Mouse (Mus musculus) limb, embryonic 12.5 days (tissue): ENCODE results near the gene Guk1. TPM values are rescaled to one million over a fixed set of nuclear protein-coding genes. Genes with fewer than 3 reads are reported as not detected.

ENCODE experiments used
- ATAC-seq: fragments of 200-750 bp; cut with Nextera tagmentation; 2 replicates; pipeline ENCODE4 v1.8.0; 2017; ENCODE audit warnings: low read depth, moderate TSS enrichment; ENCODE audit not compliant: insufficient number of reproducible peaks, insufficient read depth, low FRiP score, low TSS enrichment
- H3K27ac ChIP-seq: fragments of 300-500 bp; sonication (generic); 2 replicates; pipeline ENCODE4 v1.5.1; 2016; ENCODE audit warnings: mild to moderate bottlenecking, moderate library complexity
- H3K27me3 ChIP-seq: fragments of 300-500 bp; sonication (generic); 2 replicates; pipeline ENCODE4 v1.6.1; 2016; ENCODE audit warnings: mild to moderate bottlenecking, moderate library complexity
- H3K36me3 ChIP-seq: fragments of 300-500 bp; sonication (generic); 2 replicates; pipeline ENCODE4 v1.6.1; 2016; ENCODE audit warnings: mild to moderate bottlenecking, moderate library complexity
- H3K4me1 ChIP-seq: fragments of 300-500 bp; sonication (generic); replicated peaks from 2 replicates; pipeline ENCODE4 v1.6.1; 2016
- H3K4me2 ChIP-seq: fragments of 300-500 bp; sonication (generic); 2 replicates; pipeline ENCODE4 v1.6.1; 2016; ENCODE audit warnings: mild to moderate bottlenecking, moderate library complexity
- H3K4me3 ChIP-seq: fragments of 300-500 bp; sonication (generic); replicated peaks from 2 replicates; pipeline ENCODE4 v1.5.1; 2016; ENCODE audit warnings: mild to moderate bottlenecking
- H3K9ac ChIP-seq: fragments of 300-500 bp; sonication (generic); replicated peaks from 2 replicates; pipeline ENCODE4 v1.6.1; 2016; ENCODE audit warnings: mild to moderate bottlenecking, moderate library complexity
- H3K9me3 ChIP-seq: fragments of 300-500 bp; sonication (generic); 2 replicates; pipeline ENCODE4 v1.6.1; 2016; ENCODE audit warnings: mild to moderate bottlenecking, moderate library complexity
- WGBS: fragments of 180-500 bp; shearing (Covaris S2); methylation state at CpG from one replicate; pipeline ENCODE4 v1.1.7; 2016; 5-methylcytosine and 5-hydroxymethylcytosine counted together
- polyA plus RNA-seq: library from polyadenylated mRNA; unstranded; fragments of >200 nt; fragmentation: Nextera tagmentation; extraction: Ambion mirVana; gene quantifications from 2 replicates; pipeline ENCODE4 v1.2.1, GENCODE M21; 2016

Guk1 gene
- polyA plus RNA-seq = 121 and 130 TPM in 2 replicates

- WGBS = 7% methylated on average over 16 of the region's 16 CpGs
- peaks cover 9% of the 10 kb centered on the region; the same call in 1 of the 2 replicates for H3K4me1 ChIP-seq
- no peaks in the 10 kb centered on the region for H3K27me3 ChIP-seq
- H3K9me3 ChIP-seq = no peaks in the 10 kb centered on the region
- peak within 1 kb of the TSS; percentile 93 for H3K27ac ChIP-seq
- H3K36me3 ChIP-seq = no peaks in the 10 kb centered on the region
- H3K4me2 ChIP-seq = peak within 1 kb of the TSS; percentile 74
- H3K9ac ChIP-seq = peak within 1 kb of the TSS; percentile 72
- H3K4me3 ChIP-seq = peak within 1 kb of the TSS; percentile 62
- no peak; the same call in 1 of the 2 replicates for ATAC-seq
Observed at GRCm38 (mm10) chr11:59192059-59192386, at the start of gene Guk1. TSS of gene Guk1 (minus strand) at chr11:59192212.

- Histone ChIP-seq H3K4me1 (peaks cover 24% of the 10 kb centered on the region), H3K27me3 (peaks cover 47% of the 10 kb centered on the region), H3K4me3 (no peak overlapping the region), H3K9me3 (no peaks in the 10 kb centered on the region), H3K27ac (no peak overlapping the region), H3K9ac (no peak overlapping the region), H3K36me3 (no peaks in the 10 kb centered on the region), H3K4me2 (no peak overlapping the region)
- ATAC-seq = no peak
- 69% methylated on average over 4 of the region's 4 CpGs for WGBS
Observed at GRCm38 (mm10) chr11:59239796-59240195, 47.8 kb upstream of the Guk1 start.

- Histone ChIP-seq H3K4me3 (0 out of 2 replicates have a peak overlapping the region, but pooled peaks have one; percentile 0), H3K9me3 (no peaks in the 10 kb centered on the region), H3K36me3 (no peaks in the 10 kb centered on the region), H3K27me3 (peaks cover 47% of the 10 kb centered on the region), H3K9ac (no peak overlapping the region; the same call in 1 of the 2 replicates), H3K4me2 (peak overlapping the region; percentile 1; the same call in 1 of the 2 replicates), H3K27ac (no peak overlapping the region), H3K4me1 (peaks cover 24% of the 10 kb centered on the region)
- ATAC-seq = 0 out of 2 replicates have a peak, but pooled peaks have one; percentile 3
- WGBS = 19% methylated on average over 4 of the region's 4 CpGs
Observed at GRCm38 (mm10) chr11:59239428-59239785, 47.4 kb upstream of the Guk1 start.

GRCm38 (mm10) chr11:59238525-59239427 is 46.8 kb upstream of the Guk1 start:
- Histone ChIP-seq H3K9me3 (no peaks in the 10 kb centered on the region), H3K9ac (no peak overlapping the region; the same call in 1 of the 2 replicates), H3K4me1 (peaks cover 20% of the 10 kb centered on the region), H3K36me3 (no peaks in the 10 kb centered on the region), H3K4me2 (peak overlapping the region; percentile 1; the same call in 1 of the 2 replicates), H3K4me3 (0 out of 2 replicates have a peak overlapping the region, but pooled peaks have one; percentile 0), H3K27ac (no peak overlapping the region), H3K27me3 (peaks cover 41% of the 10 kb centered on the region)
- 4% methylated on average over 14 of the region's 15 CpGs for WGBS
- peak; percentile 65 for ATAC-seq

GRCm38 (mm10) chr11:59232797-59233196 is 40.8 kb upstream of the Guk1 start:
- Histone ChIP-seq H3K4me2 (no peak overlapping the region), H3K27me3 (peaks cover 3% of the 10 kb centered on the region; the same call in 1 of the 2 replicates), H3K4me1 (peaks cover 6% of the 10 kb centered on the region; the same call in 1 of the 2 replicates), H3K4me3 (no peak overlapping the region), H3K27ac (no peak overlapping the region), H3K9me3 (no peaks in the 10 kb centered on the region), H3K9ac (no peak overlapping the region), H3K36me3 (no peaks in the 10 kb centered on the region)
- 42% methylated on average over 2 of the region's 2 CpGs for WGBS
- no peak for ATAC-seq

DNA sequence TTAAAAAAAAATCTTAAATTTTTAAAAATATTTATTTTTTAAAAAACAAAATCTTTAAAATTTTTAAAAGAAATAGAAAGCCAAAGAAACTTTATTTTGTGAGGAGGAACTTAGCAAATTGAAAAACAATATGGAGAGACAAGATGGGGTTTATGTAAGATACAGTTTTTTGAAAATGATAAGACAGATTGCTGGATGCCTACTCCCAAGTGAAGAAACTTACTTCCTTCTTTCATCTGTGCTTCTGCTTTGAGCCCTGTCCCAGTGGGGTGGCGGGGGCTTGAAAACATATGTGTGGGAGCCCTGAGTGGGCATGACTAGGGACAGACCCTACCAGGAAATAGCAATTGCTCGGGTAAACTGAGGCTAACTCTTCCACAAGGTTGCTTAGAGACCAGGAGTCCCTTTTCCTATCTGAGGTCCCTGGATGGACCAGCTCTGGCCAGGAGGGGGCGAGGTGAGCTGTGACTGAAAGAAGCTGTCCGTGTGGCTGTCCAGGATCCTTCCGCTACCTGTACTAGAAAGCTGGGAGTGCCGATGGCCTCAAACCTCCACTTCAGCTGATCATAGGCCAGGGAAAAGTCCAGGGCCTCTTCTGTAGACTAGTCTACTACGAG is 38.2 kb upstream of the Guk1 start:
- Histone ChIP-seq H3K4me1 (peaks cover 24% of the 10 kb centered on the region), H3K27ac (no peak overlapping the region), H3K4me2 (no peak overlapping the region), H3K36me3 (no peaks in the 10 kb centered on the region), H3K9ac (no peak overlapping the region; the same call in 1 of the 2 replicates), H3K27me3 (peaks cover 3% of the 10 kb centered on the region; the same call in 1 of the 2 replicates), H3K4me3 (no peak overlapping the region), H3K9me3 (no peaks in the 10 kb centered on the region)
- ATAC-seq = no peak
- 18% methylated on average over 7 of the region's 7 CpGs for WGBS

- 5% methylated on average over 59 of the region's 59 CpGs for WGBS
- peak; percentile 94 for ATAC-seq
- peak within 1 kb of the TSS; percentile 99 for H3K4me3 ChIP-seq
Observed at GRCm38 (mm10) chr11:59228122-59228953, 36.3 kb upstream of the Guk1 start, which contains the start of gene Arf1. TSS of gene Arf1 (minus strand) at chr11:59228270.

DNA sequence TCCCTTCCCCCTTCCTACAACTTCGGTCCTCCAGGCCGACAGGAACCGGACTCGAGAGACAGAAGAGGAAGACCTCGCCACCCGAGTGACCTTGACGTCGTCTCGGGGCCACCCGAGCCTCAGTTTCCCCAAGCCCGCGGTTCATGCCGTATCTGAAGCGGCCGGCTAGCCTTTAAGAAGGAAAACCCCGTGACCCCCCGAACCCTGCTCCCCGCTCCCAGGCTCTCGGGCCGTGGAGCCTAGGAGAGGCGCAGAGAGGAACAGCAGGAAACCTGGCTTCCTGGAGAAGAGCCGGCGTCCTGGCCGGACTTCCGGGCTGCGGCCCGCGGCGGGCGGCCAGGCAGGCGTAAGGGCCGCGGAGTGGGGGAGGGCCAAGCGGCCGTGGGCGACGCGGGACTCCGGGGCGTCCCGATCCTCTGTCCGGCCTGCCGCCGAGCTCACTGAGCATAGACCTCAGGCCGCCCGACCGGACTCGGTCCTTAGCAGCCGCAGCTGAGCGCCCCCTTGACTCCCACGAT is 35.7 kb upstream of the Guk1 start:
- Histone ChIP-seq H3K9ac (peak overlapping the region; percentile 99), H3K4me1 (peaks cover 39% of the 10 kb centered on the region), H3K4me3 (peak overlapping the region; percentile 99), H3K27me3 (no peaks in the 10 kb centered on the region), H3K27ac (peak overlapping the region; percentile 97), H3K9me3 (no peaks in the 10 kb centered on the region), H3K4me2 (peak overlapping the region; percentile 81), H3K36me3 (peaks cover 14% of the 10 kb centered on the region)
- ATAC-seq = peak; percentile 71
- under 1% methylated on average over 47 of the region's 51 CpGs for WGBS

More at GRCm38 (mm10) chr11:59228122-59228953, 36.3 kb upstream of the Guk1 start, which contains the start of gene Arf1:
- Histone ChIP-seq H3K4me1 (peaks cover 38% of the 10 kb centered on the region), H3K9me3 (no peaks in the 10 kb centered on the region), H3K36me3 (peaks cover 9% of the 10 kb centered on the region), H3K9ac (peak within 1 kb of the TSS; percentile 99), H3K4me2 (peak within 1 kb of the TSS; percentile 81), H3K27me3 (peaks cover 3% of the 10 kb centered on the region; the same call in 1 of the 2 replicates), H3K27ac (peak within 1 kb of the TSS; percentile 97)

DNA sequence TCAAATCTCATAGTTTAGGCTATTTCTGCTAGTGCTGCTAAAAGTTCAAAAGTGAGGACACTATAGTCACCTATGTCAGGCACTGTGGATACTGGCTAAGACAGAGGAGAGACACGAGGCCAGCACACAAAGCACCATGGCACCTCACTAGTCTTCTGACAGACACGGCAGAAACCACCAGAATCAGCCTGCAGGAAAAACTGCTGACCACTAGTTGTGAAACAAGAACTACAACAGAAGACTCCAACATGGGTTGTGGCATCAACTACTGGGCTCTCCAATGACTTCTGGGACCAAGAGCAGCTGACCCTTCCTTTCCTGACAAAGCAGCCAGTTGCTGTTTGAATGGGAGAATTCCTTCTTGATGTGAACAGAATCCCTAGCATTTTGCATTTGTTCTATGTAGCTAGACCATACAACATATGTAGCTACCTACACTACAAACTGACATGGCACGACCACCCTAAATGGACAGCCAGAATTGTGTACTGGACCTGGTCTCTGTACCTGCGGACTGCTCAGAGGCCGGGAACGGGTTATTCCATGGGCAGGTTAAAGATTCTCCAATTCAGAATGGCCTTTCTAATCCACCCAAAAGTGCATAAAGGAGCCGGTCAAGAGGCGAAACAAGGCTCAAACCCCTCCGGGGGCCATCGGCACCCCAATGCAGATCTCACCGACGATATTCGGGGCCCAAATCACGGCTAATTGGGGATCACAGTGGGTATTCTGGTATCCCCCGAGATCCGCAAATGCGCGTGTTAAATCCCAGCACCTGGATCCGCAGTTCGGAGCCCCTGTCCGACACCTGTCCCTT is 35.0 kb upstream of the Guk1 start:
- Histone ChIP-seq H3K36me3 (peaks cover 15% of the 10 kb centered on the region), H3K27me3 (no peaks in the 10 kb centered on the region), H3K4me3 (peak overlapping the region; percentile 99), H3K27ac (peak overlapping the region; percentile 97), H3K4me2 (peak overlapping the region; percentile 81), H3K9me3 (no peaks in the 10 kb centered on the region), H3K9ac (peak overlapping the region; percentile 99), H3K4me1 (peaks cover 39% of the 10 kb centered on the region)
- WGBS = 5% methylated on average over 21 of the region's 21 CpGs
- ATAC-seq = no peak

- no peak overlapping the region for H3K27ac ChIP-seq
- H3K9me3 ChIP-seq = no peaks in the 10 kb centered on the region
- peaks cover 15% of the 10 kb centered on the region for H3K36me3 ChIP-seq
- WGBS = 77% methylated on average over 3 of the region's 3 CpGs
- peak overlapping the region; percentile 99 for H3K4me3 ChIP-seq
- H3K27me3 ChIP-seq = no peaks in the 10 kb centered on the region
- H3K4me1 ChIP-seq = peaks cover 39% of the 10 kb centered on the region
- no peak for ATAC-seq
- peak overlapping the region; percentile 81 for H3K4me2 ChIP-seq
- peak overlapping the region; percentile 99 for H3K9ac ChIP-seq
Observed at GRCm38 (mm10) chr11:59226251-59226650, 34.2 kb upstream of the Guk1 start.
